Mouse (Mus musculus) liver, postnatal 0 days (tissue): ENCODE results near the gene Coro6. TPM values are rescaled to one million over a fixed set of nuclear protein-coding genes. Genes with fewer than 3 reads are reported as not detected.
A peak's percentile ranks its signal among the peaks of the same experiment; 100 is the strongest.

Source experiments
- ATAC-seq: fragments of 200-750 bp; cut with Nextera tagmentation; 2 replicates; pipeline ENCODE4 v1.8.0; 2017; ENCODE audit warnings: mild to moderate bottlenecking, moderate library complexity
- DNase-seq: peaks from one replicate; pipeline ENCODE4 v3.0.0-alpha.2; 2016
- H3K27ac ChIP-seq: fragments of 300-500 bp; sonication (generic); 2 replicates; pipeline ENCODE4 v1.5.1; 2014; ENCODE audit warnings: antibody characterized with exemption, moderate library complexity, mild to moderate bottlenecking, low read depth
- H3K27me3 ChIP-seq: fragments of 300-500 bp; sonication (generic); 2 replicates; pipeline ENCODE4 v1.6.1; 2014; ENCODE audit warnings: low read length, control low read depth, mixed read lengths; ENCODE audit not compliant: insufficient read depth
- H3K36me3 ChIP-seq: fragments of 300-500 bp; sonication (generic); replicated peaks from 2 replicates; pipeline ENCODE4 v1.6.1; 2014; ENCODE audit warnings: mild to moderate bottlenecking, control low read depth, low read length, moderate library complexity, mixed read lengths; ENCODE audit not compliant: insufficient read depth
- H3K4me1 ChIP-seq: fragments of 300-500 bp; sonication (generic); 2 replicates; pipeline ENCODE4 v1.6.1; 2014; ENCODE audit warnings: antibody characterized with exemption, mild to moderate bottlenecking, control low read depth; ENCODE audit not compliant: insufficient read depth
- H3K4me2 ChIP-seq: fragments of 300-500 bp; sonication (generic); 2 replicates; pipeline ENCODE4 v1.6.1; 2014; ENCODE audit warnings: low read depth, mild to moderate bottlenecking, low read length, moderate library complexity, mixed read lengths
- H3K4me3 ChIP-seq: fragments of 300-500 bp; sonication (generic); 2 replicates; pipeline ENCODE4 v1.5.1; 2014; ENCODE audit warnings: low read depth, low read length
- H3K9ac ChIP-seq: fragments of 300-500 bp; sonication (generic); replicated peaks from 2 replicates; pipeline ENCODE4 v1.6.1; 2014; ENCODE audit warnings: mild to moderate bottlenecking, moderate library complexity
- H3K9me3 ChIP-seq: fragments of 300-500 bp; sonication (generic); 2 replicates; pipeline ENCODE4 v1.6.1; 2016; ENCODE audit warnings: mild to moderate bottlenecking, control low read depth, low read length, mixed read lengths
- CTCF ChIP-seq: sonication (generic); IDR thresholded peaks from 2 replicates; pipeline ENCODE4 v1.5.1; 2016; ENCODE audit warnings: antibody characterized with exemption, low read depth
- EP300 ChIP-seq: IDR thresholded peaks from 2 replicates; pipeline ENCODE4 v1.6.1; 2016; ENCODE audit warnings: antibody characterized with exemption, low read depth, mild to moderate bottlenecking
- WGBS: fragments of 180-500 bp; shearing (Covaris S2); extraction: QIAGEN DNeasy Blood & Tissue Kit; methylation state at CpG from one replicate; pipeline ENCODE4 v1.1.7; 2014; ENCODE audit not compliant: insufficient replicate concordance; 5-methylcytosine and 5-hydroxymethylcytosine counted together
- polyA plus RNA-seq: library from polyadenylated mRNA; unstranded; fragments of >200 nt; fragmentation: Nextera tagmentation; extraction: Ambion mirVana; gene quantifications from 2 replicates; pipeline ENCODE4 v1.2.1, GENCODE M21; 2015

Coro6 gene
- polyA plus RNA-seq, 1 experiment from 2014 or later, result 0.05 TPM

DNA sequence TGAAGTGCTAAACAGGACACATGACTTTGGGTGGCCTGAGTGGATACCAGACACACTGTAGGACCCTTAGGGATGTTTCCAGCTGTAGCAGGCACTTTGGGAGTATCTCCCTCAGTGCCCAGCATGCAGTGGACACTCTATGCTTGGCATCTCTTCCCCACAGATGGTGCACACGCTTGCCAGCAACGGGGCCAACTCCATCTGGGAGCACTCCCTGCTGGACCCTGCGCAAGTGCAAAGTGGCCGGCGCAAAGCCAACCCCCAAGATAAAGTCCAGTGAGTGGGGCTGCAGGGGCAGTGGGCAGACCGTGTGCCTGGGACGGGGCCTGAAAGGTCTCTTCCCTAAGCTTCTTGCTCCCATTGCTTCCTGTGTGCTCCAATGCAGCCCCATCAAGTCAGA lies 37.1 kb downstream of the Coro6 start:
- Histone ChIP-seq H3K9ac (no peak overlapping the region), H3K4me1 (peaks cover 26% of the 10 kb centered on the region), H3K36me3 (peaks cover 27% of the 10 kb centered on the region), H3K27ac (no peak overlapping the region), H3K27me3 (no peaks in the 10 kb centered on the region), H3K9me3 (no peaks in the 10 kb centered on the region), H3K4me3 (no peak overlapping the region), H3K4me2 (no peak overlapping the region)
- DNase-seq (no peak), ATAC-seq (no peak)
- WGBS, result 82% methylated on average over 7 of the region's 7 CpGs
- TF ChIP-seq EP300 (no peak), CTCF (no peak)

- TF ChIP-seq EP300, result no peak
- TF ChIP-seq CTCF, result no peak
- DNase-seq, result peak; percentile 14
- H3K9me3 ChIP-seq, result no peaks in the 10 kb centered on the region
- 83% methylated on average over 17 of the region's 17 CpGs for WGBS
- H3K4me1 ChIP-seq, result peaks cover 15% of the 10 kb centered on the region
- H3K36me3 ChIP-seq, result peaks cover 39% of the 10 kb centered on the region
- ATAC-seq, result no peak
- H3K27me3 ChIP-seq, result no peaks in the 10 kb centered on the region
- H3K4me2 ChIP-seq, result no peak overlapping the region
- no peak overlapping the region for H3K27ac ChIP-seq
- no peak overlapping the region; the same call in 1 of the 2 replicates for H3K9ac ChIP-seq
- H3K4me3 ChIP-seq, result no peak overlapping the region
These were observed 38.4 kb downstream of the Coro6 start for GRCm38 (mm10) chr11:77500361-77501325.

- H3K4me2 ChIP-seq, result no peak overlapping the region
- H3K4me1 ChIP-seq, result peaks cover 7% of the 10 kb centered on the region
- ATAC-seq (no peak), DNase-seq (peak; percentile 80)
- peaks cover 46% of the 10 kb centered on the region for H3K36me3 ChIP-seq
- WGBS, result 26% methylated on average over 5 of the region's 5 CpGs
- TF ChIP-seq EP300, result no peak
- TF ChIP-seq CTCF, result peak; percentile 96
- no peak overlapping the region for H3K4me3 ChIP-seq
- no peak overlapping the region for H3K9ac ChIP-seq
- no peaks in the 10 kb centered on the region for H3K27me3 ChIP-seq
- no peak overlapping the region for H3K27ac ChIP-seq
- no peaks in the 10 kb centered on the region for H3K9me3 ChIP-seq
These were observed 39.2 kb downstream of the Coro6 start for GRCm38 (mm10) chr11:77501392-77501791.

DNA sequence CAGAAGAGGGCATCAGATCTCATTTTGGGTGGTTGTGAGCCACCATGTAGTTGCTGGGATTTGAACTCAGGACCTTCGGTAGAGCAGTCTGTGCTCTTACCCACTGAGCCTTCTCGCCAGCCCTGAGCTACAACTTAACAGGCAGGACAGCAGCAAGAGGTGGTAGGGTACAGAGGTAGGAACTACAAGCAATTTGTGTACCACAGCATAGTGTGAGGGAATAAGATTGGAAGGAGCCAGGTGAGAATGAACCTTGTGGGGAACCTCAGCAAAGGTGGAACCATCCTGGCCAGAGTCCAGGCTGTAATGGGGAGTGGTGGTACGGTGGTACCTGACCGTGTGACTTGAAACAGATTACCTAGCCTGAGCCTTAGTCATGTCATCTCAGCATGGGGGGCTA lies 39.8 kb downstream of the Coro6 start:
- Histone ChIP-seq H3K9me3 (no peaks in the 10 kb centered on the region), H3K4me1 (peaks cover 4% of the 10 kb centered on the region; the same call in 1 of the 2 replicates), H3K4me2 (no peak overlapping the region), H3K36me3 (peaks cover 51% of the 10 kb centered on the region), H3K27ac (no peak overlapping the region), H3K4me3 (no peak overlapping the region), H3K27me3 (no peaks in the 10 kb centered on the region), H3K9ac (no peak overlapping the region)
- ATAC-seq (no peak), DNase-seq (no peak)
- 83% methylated on average over 4 of the region's 4 CpGs for WGBS
- TF ChIP-seq CTCF (no peak), EP300 (no peak)

- ATAC-seq, result no peak
- DNase-seq, result no peak
- WGBS, result 76% methylated on average over 6 of the region's 6 CpGs
- Histone ChIP-seq H3K9me3 (no peaks in the 10 kb centered on the region), H3K4me3 (no peak overlapping the region), H3K27ac (no peak overlapping the region), H3K27me3 (no peaks in the 10 kb centered on the region), H3K4me1 (no peaks in the 10 kb centered on the region), H3K9ac (no peak overlapping the region), H3K36me3 (peaks cover 53% of the 10 kb centered on the region), H3K4me2 (no peak overlapping the region)
- TF ChIP-seq CTCF, result no peak
- TF ChIP-seq EP300, result no peak
These were observed 40.3 kb downstream of the Coro6 start for GRCm38 (mm10) chr11:77502481-77502880.

DNA sequence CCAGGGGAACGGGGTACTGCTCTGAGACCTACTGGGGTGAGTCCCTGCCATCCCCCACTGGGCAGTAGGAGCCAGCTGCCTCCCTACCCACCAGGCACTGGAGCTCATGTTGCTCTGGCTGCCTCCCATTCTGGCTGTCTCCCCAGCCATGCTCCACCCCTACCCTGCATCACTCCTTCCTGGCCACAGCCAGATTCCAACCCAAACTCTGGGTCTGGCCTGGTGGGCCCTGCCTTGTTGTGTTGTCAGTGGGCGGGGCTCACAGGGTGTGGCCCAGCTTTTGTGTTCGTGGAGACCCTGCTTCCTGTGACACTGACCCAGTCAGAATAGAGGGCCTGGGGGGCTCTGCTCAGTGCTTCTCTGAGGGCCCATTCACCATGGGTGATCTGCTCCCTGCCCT lies 41.3 kb downstream of the Coro6 start:
- Histone ChIP-seq H3K9me3 (no peaks in the 10 kb centered on the region), H3K9ac (no peak overlapping the region), H3K4me1 (peaks cover 4% of the 10 kb centered on the region), H3K4me3 (no peak overlapping the region), H3K36me3 (peaks cover 53% of the 10 kb centered on the region), H3K27ac (no peak overlapping the region), H3K27me3 (no peaks in the 10 kb centered on the region), H3K4me2 (no peak overlapping the region)
- ATAC-seq (no peak), DNase-seq (no peak)
- WGBS, result 45% methylated on average over 3 of the region's 3 CpGs
- TF ChIP-seq CTCF (no peak), EP300 (no peak)
